20 mouse cellular contexts compared by ENCODE assay signal in the genomic region with DNA sequence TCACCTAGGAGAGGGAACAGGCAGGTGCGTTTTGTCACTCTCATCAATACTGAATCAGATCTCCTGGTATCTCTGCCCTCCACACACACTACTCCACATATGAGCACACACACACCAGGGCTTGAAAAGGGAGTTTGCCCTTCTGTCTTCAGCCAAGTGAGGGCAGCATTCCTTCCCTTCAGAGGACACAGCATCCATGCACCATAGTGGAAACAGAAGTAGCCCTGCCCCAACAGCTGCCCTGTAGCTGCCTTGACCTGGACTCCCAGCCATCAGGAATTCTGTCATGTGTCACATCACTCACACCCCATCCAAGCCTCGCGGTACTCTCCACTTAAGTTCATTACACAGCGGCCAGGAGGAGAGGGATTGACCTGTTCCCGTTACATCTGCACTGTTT. TPM values are rescaled to one million over a fixed set of nuclear protein-coding genes. Genes with fewer than 3 reads are reported as not detected.
DNase-seq lines count a peak whose midpoint lies in the region; ATAC-seq and TF ChIP-seq lines count a peak whose summit lies in the region.
"Had no signal": no experiment of that assay in that cellular context is flagged by ENCODE, and none has a peak within 500 bp of the region (broad histone marks: within the 10 kb centered on the region; RNA-seq: fewer than 3 reads in every experiment).

No protein-coding gene starts in this region.

- peaks cover 34% of the 10 kb centered on the region for H3K4me1 ChIP-seq in heart, embryonic 10.5 days
- H3K4me1 ChIP-seq in liver, postnatal 0 days (ENCODE audit: insufficient read depth), result peaks cover 3% of the 10 kb centered on the region; the same call in 1 of the 2 replicates
- H3K4me1 ChIP-seq in limb, embryonic 10.5 days, result peaks cover 64% of the 10 kb centered on the region
- peaks cover 2% of the 10 kb centered on the region; the same call in 1 of the 2 replicates for H3K4me1 ChIP-seq in liver, embryonic 11.5 days (replicated peaks; ENCODE audit: control insufficient read depth, insufficient read depth, low read length)

- no peak overlapping the region for H3K4me3 ChIP-seq in heart, embryonic 10.5 days
- H3K4me3 ChIP-seq in liver, postnatal 0 days (ENCODE audit: low read depth, low read length), result no peak overlapping the region
- H3K4me3 ChIP-seq in limb, embryonic 10.5 days, result no peak overlapping the region
- H3K4me3 ChIP-seq in liver, embryonic 11.5 days (ENCODE audit: low read depth, low read length), result no peak overlapping the region
- H3K4me3 ChIP-seq: erythroblast, embryonic 14.5 days; left cerebral cortex, adult 2 months; midbrain, embryonic 12.5 days; stomach, embryonic 15.5 days had no signal

- H3K36me3 ChIP-seq in heart, embryonic 10.5 days, result no peaks in the 10 kb centered on the region
- no peaks in the 10 kb centered on the region for H3K36me3 ChIP-seq in liver, postnatal 0 days (replicated peaks; ENCODE audit: insufficient read depth, low read length)
- no peaks in the 10 kb centered on the region for H3K36me3 ChIP-seq in limb, embryonic 10.5 days
- H3K36me3 ChIP-seq in liver, embryonic 11.5 days (ENCODE audit: control insufficient read depth, insufficient read depth, low read length), result no peaks in the 10 kb centered on the region
- H3K36me3 ChIP-seq: midbrain, embryonic 12.5 days; stomach, embryonic 15.5 days had no signal

- no peak for ATAC-seq in liver, postnatal 0 days
- ATAC-seq in liver, embryonic 11.5 days (replicated peaks; ENCODE audit: low FRiP score), result no peak
- ATAC-seq: intestine, embryonic 16.5 days had no signal

- WGBS in heart, embryonic 10.5 days, result 42% methylated on average over 5 of the region's 5 CpGs
- WGBS in liver, postnatal 0 days (ENCODE audit: insufficient replicate concordance), result 79% methylated on average over 5 of the region's 5 CpGs
- 31% methylated on average over 5 of the region's 5 CpGs for WGBS in limb, embryonic 10.5 days
- whole genome bisulfite sequencing in liver, embryonic 11.5 days, result 57% methylated on average over 5 of the region's 5 CpGs

- H3K9ac ChIP-seq in liver, postnatal 0 days (replicated peaks), result no peak overlapping the region
- H3K9ac ChIP-seq in liver, embryonic 11.5 days (ENCODE audit: low read depth, low read length), result no peak overlapping the region
- H3K9ac ChIP-seq: midbrain, embryonic 12.5 days; stomach, embryonic 15.5 days had no signal

- DNase-seq in heart, embryonic 10.5 days (ENCODE audit: low spot score), result peak; percentile 85
- no peak for DNase-seq in heart, postnatal 14 days
- DNase-seq in liver, postnatal 0 days, result no peak
- no peak for DNase-seq in liver
- peak; percentile 68 for DNase-seq in embryo, embryonic 10 days (ENCODE audit: low spot score)
- peak; percentile 46 for DNase-seq in limb, embryonic 10.5 days (ENCODE audit: low spot score)
- no peak for DNase-seq in spleen, adult 12 weeks (ENCODE audit: low spot score)
- no peak for DNase-seq in liver, embryonic 11.5 days (ENCODE audit: low spot score)
- DNase-seq: gastrocnemius, postnatal 36 days; heart, postnatal 36 days; lung, postnatal 10 days; right cerebral cortex, postnatal 4 days; thymus, postnatal 4 days had no signal

- peak overlapping the region; percentile 11; the same call in 1 of the 2 replicates for H3K27ac ChIP-seq in heart, embryonic 10.5 days
- H3K27ac ChIP-seq in liver, postnatal 0 days (ENCODE audit: low read depth), result no peak overlapping the region
- H3K27ac ChIP-seq in limb, embryonic 10.5 days, result peak overlapping the region; percentile 73
- no peak overlapping the region for H3K27ac ChIP-seq in liver, embryonic 11.5 days (ENCODE audit: low read depth, low read length)
- H3K27ac ChIP-seq: left cerebral cortex, adult 2 months; midbrain, embryonic 12.5 days had no signal

- TF ChIP-seq EP300 in liver, postnatal 0 days (IDR thresholded peaks at IDR 0.05; ENCODE audit: low read depth), result no peak

- intact Hi-C loops in heart, postnatal 14 days (cut with DNase I), result loop anchor here (5.0 kb wide), 1 partner anchor 159 kb away; no protein-coding TSS in a partner anchor

- peak; percentile 22; the same call in 1 of the 2 replicates for TF ChIP-seq CTCF in liver, postnatal 0 days (IDR thresholded peaks at IDR 0.05; ENCODE audit: low read depth)

- no peaks in the 10 kb centered on the region for H3K27me3 ChIP-seq in heart, embryonic 10.5 days (ENCODE audit: insufficient read depth, poor library complexity, severe bottlenecking)
- no peaks in the 10 kb centered on the region for H3K27me3 ChIP-seq in liver, postnatal 0 days (ENCODE audit: insufficient read depth, low read length)
- H3K27me3 ChIP-seq in limb, embryonic 10.5 days (ENCODE audit: low read depth, poor library complexity, severe bottlenecking), result no peaks in the 10 kb centered on the region
- H3K27me3 ChIP-seq in liver, embryonic 11.5 days (replicated peaks; ENCODE audit: control insufficient read depth, insufficient read depth, low read length), result no peaks in the 10 kb centered on the region
- H3K27me3 ChIP-seq: midbrain, embryonic 12.5 days; stomach, embryonic 15.5 days had no signal

- H3K9me3 ChIP-seq in heart, embryonic 10.5 days, result no peaks in the 10 kb centered on the region
- H3K9me3 ChIP-seq in liver, postnatal 0 days (ENCODE audit: low read length), result no peaks in the 10 kb centered on the region
- no peaks in the 10 kb centered on the region for H3K9me3 ChIP-seq in limb, embryonic 10.5 days (replicated peaks)
- H3K9me3 ChIP-seq in liver, embryonic 11.5 days (ENCODE audit: control insufficient read depth, low read length), result no peaks in the 10 kb centered on the region
- H3K9me3 ChIP-seq: midbrain, embryonic 12.5 days; stomach, embryonic 15.5 days had no signal

- H3K4me2 ChIP-seq in liver, postnatal 0 days (ENCODE audit: low read depth, low read length), result no peak overlapping the region
- no peak overlapping the region for H3K4me2 ChIP-seq in liver, embryonic 11.5 days
- H3K4me2 ChIP-seq: midbrain, embryonic 12.5 days; stomach, embryonic 15.5 days had no signal

RNA-seq across cellular contexts. Expression of gene Lect2, which starts 29.8 kb away (rescaled TPM):
- 0.41 and 8.8 TPM in 2 replicates for polyA plus RNA-seq in heart, embryonic 10.5 days (2016; fragmentation: Nextera tagmentation; extraction: Ambion mirVana)
- total RNA-seq in heart, postnatal 14 days (2021), result not detected
- polyA plus RNA-seq in liver, postnatal 0 days (2015; fragmentation: Nextera tagmentation; extraction: Ambion mirVana), result 79.5 and 93.6 TPM in 2 replicates
- not detected in 2 replicates for polyA plus RNA-seq in limb, embryonic 10.5 days (2016; fragmentation: Nextera tagmentation; extraction: Ambion mirVana)
- 31.8 and 34.4 TPM in 2 replicates for polyA plus RNA-seq in liver, embryonic 11.5 days (2014; fragmentation: Nextera tagmentation; extraction: Ambion mirVana)
- total RNA-seq: CH12.LX; gastrocnemius, postnatal 36 days; heart, postnatal 36 days; left cerebral cortex, adult 2 months had no signal
- polyA plus RNA-seq: frontal cortex, adult 2 months; midbrain, embryonic 12.5 days had no signal

RNA-seq across cellular contexts. Expression of gene Tgfbi, which starts 31.2 kb away (rescaled TPM):
- 50.4 and 66.2 TPM in 2 replicates for polyA plus RNA-seq in heart, embryonic 10.5 days (2016; fragmentation: Nextera tagmentation; extraction: Ambion mirVana)
- total RNA-seq in heart, postnatal 14 days (2021), result 10 to 100 TPM; 17.1 to 22.3 TPM
- polyA plus RNA-seq in liver, postnatal 0 days (2015; fragmentation: Nextera tagmentation; extraction: Ambion mirVana), result 24.9 and 26.8 TPM in 2 replicates
- polyA plus RNA-seq in limb, embryonic 10.5 days (2016; fragmentation: Nextera tagmentation; extraction: Ambion mirVana), result 26.3 and 38.9 TPM in 2 replicates
- polyA plus RNA-seq in liver, embryonic 11.5 days (2014; fragmentation: Nextera tagmentation; extraction: Ambion mirVana), result 27.6 and 28.2 TPM in 2 replicates
- total RNA-seq: CH12.LX had no signal

RNA-seq across cellular contexts. Expression of gene Fbxl21, which starts 55.8 kb away (rescaled TPM):
- 1.1 TPM in 2 replicates for polyA plus RNA-seq in heart, embryonic 10.5 days (2016; fragmentation: Nextera tagmentation; extraction: Ambion mirVana)
- total RNA-seq in heart, postnatal 14 days (2021), result under 1 TPM; 0.24 to 0.79 TPM
- 1.2 and 1.5 TPM in 2 replicates for polyA plus RNA-seq in liver, postnatal 0 days (2015; fragmentation: Nextera tagmentation; extraction: Ambion mirVana)
- 1.1 and 1.4 TPM in 2 replicates for polyA plus RNA-seq in limb, embryonic 10.5 days (2016; fragmentation: Nextera tagmentation; extraction: Ambion mirVana)
- 1.2 and 1.3 TPM in 2 replicates for polyA plus RNA-seq in liver, embryonic 11.5 days (2014; fragmentation: Nextera tagmentation; extraction: Ambion mirVana)
- total RNA-seq: CH12.LX had no signal
- polyA plus RNA-seq: erythroblast, embryonic 14.5 days had no signal

Comparison
In these comparisons a context has a peak if more than half of its experiments do, and no peak if none do; other contexts are left out.
1. DNase-seq: peak in heart, embryonic 10.5 days (single experiment), embryo, embryonic 10 days (single experiment) and limb, embryonic 10.5 days (single experiment); none in heart, postnatal 14 days (0 of 2), liver, postnatal 0 days (single experiment), liver (single experiment), spleen, adult 12 weeks (single experiment) and liver, embryonic 11.5 days (single experiment).
2. H3K27ac ChIP-seq: peak in heart, embryonic 10.5 days (single experiment) and limb, embryonic 10.5 days (single experiment); none in liver, postnatal 0 days (single experiment) and liver, embryonic 11.5 days (single experiment).